Mouse (Mus musculus) spleen, embryonic (tissue): ENCODE measurements around the gene Ntn4.

Experiments
- CTCF ChIA-PET: fragments of 350-600 bp; sonication (Branson Sonifier 250); formaldehyde crosslinking; loops from one replicate; lab custom pipeline; 2022; lab: Charles Lee

The Ntn4 gene

GRCm38 (mm10) chr10:93783216-93784013, 142.9 kb downstream of the Ntn4 start:
- CTCF ChIA-PET = no interaction called here
